Mouse (Mus musculus): ENCODE measurements at regions not wholly inside any gene's neighbourhood (a gene's known extent, or its start where the extent isn't known, plus 50 kb on each side); places are given as distances from the start of the nearest gene placed in this dataset.

- Histone ChIP-seq H3K4me1 (replicated peaks; ENCODE audit: control insufficient read depth, insufficient read depth, low read length) (no peaks in the 10 kb centered on the region), H3K27ac (ENCODE audit: low read depth, low read length) (no peak overlapping the region), H3K27me3 (replicated peaks; ENCODE audit: control insufficient read depth, insufficient read depth, low read length) (no peaks in the 10 kb centered on the region), H3K4me3 (ENCODE audit: low read depth, low read length) (no peak overlapping the region), H3K36me3 (ENCODE audit: control insufficient read depth, insufficient read depth) (no peaks in the 10 kb centered on the region), H3K9ac (ENCODE audit: low read depth, low read length) (no peak overlapping the region), H3K4me2 (replicated peaks; ENCODE audit: low read depth) (no peak overlapping the region), H3K9me3 (ENCODE audit: control insufficient read depth) (no peaks in the 10 kb centered on the region)
- no peak for TF ChIP-seq CTCF (IDR thresholded peaks at IDR 0.05; ENCODE audit: low read depth)
- 62% methylated on average over 8 of the region's 8 CpGs for WGBS
- no peak for ATAC-seq
Observed at GRCm38 (mm10) chr17:51986920-51987319, 153.8 kb upstream of the Satb1 start.

GRCm38 (mm10) chr17:51986212-51986611 is 153.1 kb upstream of the Satb1 start:
- no peak overlapping the region for H3K9ac ChIP-seq (ENCODE audit: low read depth, low read length)
- no peak for TF ChIP-seq CTCF (IDR thresholded peaks at IDR 0.05; ENCODE audit: low read depth)
- H3K4me2 ChIP-seq (replicated peaks; ENCODE audit: low read depth) = no peak overlapping the region
- H3K27ac ChIP-seq (ENCODE audit: low read depth, low read length) = no peak overlapping the region
- H3K27me3 ChIP-seq (replicated peaks; ENCODE audit: control insufficient read depth, insufficient read depth, low read length) = no peaks in the 10 kb centered on the region
- H3K4me3 ChIP-seq (ENCODE audit: low read depth, low read length) = no peak overlapping the region
- WGBS = 64% methylated on average over 14 of the region's 14 CpGs
- no peak for ATAC-seq
- no peaks in the 10 kb centered on the region for H3K4me1 ChIP-seq (replicated peaks; ENCODE audit: control insufficient read depth, insufficient read depth, low read length)
- no peaks in the 10 kb centered on the region for H3K9me3 ChIP-seq (ENCODE audit: control insufficient read depth)
- no peaks in the 10 kb centered on the region for H3K36me3 ChIP-seq (ENCODE audit: control insufficient read depth, insufficient read depth)

GRCm38 (mm10) chr17:51979126-51979525 is 146.0 kb upstream of the Satb1 start:
- TF ChIP-seq CTCF (IDR thresholded peaks at IDR 0.05; ENCODE audit: low read depth) = no peak
- Histone ChIP-seq H3K9ac (ENCODE audit: low read depth, low read length) (no peak overlapping the region), H3K4me3 (ENCODE audit: low read depth, low read length) (no peak overlapping the region), H3K9me3 (ENCODE audit: control insufficient read depth) (no peaks in the 10 kb centered on the region), H3K36me3 (ENCODE audit: control insufficient read depth, insufficient read depth) (no peaks in the 10 kb centered on the region), H3K4me2 (replicated peaks; ENCODE audit: low read depth) (no peak overlapping the region), H3K4me1 (replicated peaks; ENCODE audit: control insufficient read depth, insufficient read depth, low read length) (no peaks in the 10 kb centered on the region), H3K27ac (ENCODE audit: low read depth, low read length) (no peak overlapping the region), H3K27me3 (replicated peaks; ENCODE audit: control insufficient read depth, insufficient read depth, low read length) (no peaks in the 10 kb centered on the region)
- no peak for ATAC-seq
- 85% methylated on average over 2 of the region's 2 CpGs for WGBS

GRCm38 (mm10) chr17:51971444-51971843 is 138.4 kb upstream of the Satb1 start:
- Histone ChIP-seq H3K9ac (ENCODE audit: low read depth, low read length) (no peak overlapping the region), H3K36me3 (ENCODE audit: control insufficient read depth, insufficient read depth) (no peaks in the 10 kb centered on the region), H3K4me3 (ENCODE audit: low read depth, low read length) (no peak overlapping the region), H3K27me3 (replicated peaks; ENCODE audit: control insufficient read depth, insufficient read depth, low read length) (no peaks in the 10 kb centered on the region), H3K27ac (ENCODE audit: low read depth, low read length) (no peak overlapping the region), H3K4me1 (replicated peaks; ENCODE audit: control insufficient read depth, insufficient read depth, low read length) (no peaks in the 10 kb centered on the region), H3K9me3 (ENCODE audit: control insufficient read depth) (no peaks in the 10 kb centered on the region), H3K4me2 (replicated peaks; ENCODE audit: low read depth) (no peak overlapping the region)
- TF ChIP-seq CTCF (IDR thresholded peaks at IDR 0.05; ENCODE audit: low read depth) = peak; percentile 61
- WGBS = 44% methylated on average over 3 of the region's 3 CpGs
- ATAC-seq = no peak

- no peaks in the 10 kb centered on the region for H3K4me1 ChIP-seq (replicated peaks; ENCODE audit: control insufficient read depth, insufficient read depth, low read length)
- TF ChIP-seq CTCF (IDR thresholded peaks at IDR 0.05; ENCODE audit: low read depth) = no peak
Observed at GRCm38 (mm10) chr17:51966573-51967284, 133.6 kb upstream of the Satb1 start.

GRCm38 (mm10) chr17:51962529-51963110 is 129.5 kb upstream of the Satb1 start:
- Histone ChIP-seq H3K27ac (ENCODE audit: low read depth, low read length) (no peak overlapping the region), H3K36me3 (ENCODE audit: control insufficient read depth, insufficient read depth) (no peaks in the 10 kb centered on the region), H3K27me3 (replicated peaks; ENCODE audit: control insufficient read depth, insufficient read depth, low read length) (no peaks in the 10 kb centered on the region), H3K4me3 (ENCODE audit: low read depth, low read length) (no peak overlapping the region), H3K4me2 (replicated peaks; ENCODE audit: low read depth) (no peak overlapping the region), H3K9me3 (ENCODE audit: control insufficient read depth) (no peaks in the 10 kb centered on the region), H3K9ac (ENCODE audit: low read depth, low read length) (no peak overlapping the region), H3K4me1 (replicated peaks; ENCODE audit: control insufficient read depth, insufficient read depth, low read length) (no peaks in the 10 kb centered on the region)
- no peak for TF ChIP-seq CTCF (IDR thresholded peaks at IDR 0.05; ENCODE audit: low read depth)
- WGBS = 76% methylated on average over 12 of the region's 12 CpGs
- no peak for ATAC-seq

More at GRCm38 (mm10) chr17:51966573-51967284, 133.6 kb upstream of the Satb1 start:
- ATAC-seq = no peak
- no peaks in the 10 kb centered on the region for H3K9me3 ChIP-seq (ENCODE audit: control insufficient read depth)
- H3K4me2 ChIP-seq (replicated peaks; ENCODE audit: low read depth) = no peak overlapping the region
- no peaks in the 10 kb centered on the region for H3K27me3 ChIP-seq (replicated peaks; ENCODE audit: control insufficient read depth, insufficient read depth, low read length)
- no peak overlapping the region for H3K27ac ChIP-seq (ENCODE audit: low read depth, low read length)
- no peak overlapping the region for H3K4me3 ChIP-seq (ENCODE audit: low read depth, low read length)
- H3K9ac ChIP-seq (ENCODE audit: low read depth, low read length) = no peak overlapping the region
- H3K36me3 ChIP-seq (ENCODE audit: control insufficient read depth, insufficient read depth) = no peaks in the 10 kb centered on the region
- 79% methylated on average over 11 of the region's 11 CpGs for WGBS

Measured in intestine, postnatal 0 days (tissue).